Mouse (Mus musculus): ENCODE data around the gene Pcgf6. TPM values are rescaled to one million over a fixed set of nuclear protein-coding genes. Genes with fewer than 3 reads are reported as not detected.

Gene Pcgf6
- polyA plus RNA-seq, 1 experiment from 2014 or later: 36.7 TPM

GRCm38 (mm10) chr19:47019326-47019725, 31.4 kb downstream of the Pcgf6 start:
- 34% methylated on average over 6 of the region's 6 CpGs for WGBS
- no peak overlapping the region for H3K4me3 ChIP-seq
- H3K9me3 ChIP-seq: no peaks in the 10 kb centered on the region
- H3K27ac ChIP-seq: 0 out of 2 replicates have a peak overlapping the region, but pooled peaks have one; percentile 30
- H3K4me1 ChIP-seq: peaks cover 42% of the 10 kb centered on the region
- H3K36me3 ChIP-seq (replicated peaks): no peaks in the 10 kb centered on the region
- H3K27me3 ChIP-seq (ENCODE audit: poor library complexity, severe bottlenecking): peaks cover 42% of the 10 kb centered on the region
- DNase-seq (ENCODE audit: extremely low spot score, low spot score): no peak

GRCm38 (mm10) chr19:47018330-47018729, 32.4 kb downstream of the Pcgf6 start:
- Histone ChIP-seq H3K4me3 (peak overlapping the region; percentile 57; the same call in 1 of the 2 replicates), H3K36me3 (replicated peaks) (no peaks in the 10 kb centered on the region), H3K4me1 (peaks cover 51% of the 10 kb centered on the region), H3K9me3 (no peaks in the 10 kb centered on the region), H3K27ac (no peak overlapping the region; the same call in 1 of the 2 replicates), H3K27me3 (ENCODE audit: poor library complexity, severe bottlenecking) (peaks cover 52% of the 10 kb centered on the region)
- DNase-seq (ENCODE audit: extremely low spot score, low spot score): no peak
- 31% methylated on average over 2 of the region's 2 CpGs for WGBS

GRCm38 (mm10) chr19:47017831-47018230, 32.9 kb downstream of the Pcgf6 start:
- Histone ChIP-seq H3K4me3 (peak overlapping the region; percentile 57; the same call in 1 of the 2 replicates), H3K27me3 (ENCODE audit: poor library complexity, severe bottlenecking) (peaks cover 57% of the 10 kb centered on the region), H3K27ac (no peak overlapping the region; the same call in 1 of the 2 replicates), H3K36me3 (replicated peaks) (no peaks in the 10 kb centered on the region), H3K4me1 (peaks cover 51% of the 10 kb centered on the region), H3K9me3 (no peaks in the 10 kb centered on the region)
- DNase-seq (ENCODE audit: extremely low spot score, low spot score): no peak
- WGBS: 6% methylated on average over 3 of the region's 3 CpGs

DNA sequence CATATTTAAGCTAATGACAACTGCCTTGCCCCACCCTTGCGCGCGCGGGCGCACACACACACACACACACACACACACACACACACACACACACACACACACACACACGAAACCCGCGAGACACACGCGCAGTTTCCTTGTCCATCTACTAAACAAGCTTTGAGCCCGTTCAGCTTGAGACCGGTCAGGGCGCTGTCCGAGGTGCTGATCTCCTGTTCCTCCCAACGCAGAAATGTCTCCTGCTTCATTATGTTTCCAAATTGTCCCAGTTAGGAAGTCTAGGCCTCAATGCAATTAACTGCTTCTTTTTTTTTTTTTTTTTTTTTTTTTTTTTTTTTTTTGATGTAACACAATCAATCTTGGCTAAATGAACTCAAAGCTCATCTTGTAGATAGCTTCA, 34.2 kb downstream of the Pcgf6 start:
- peak; percentile 83 for DNase-seq (ENCODE audit: extremely low spot score, low spot score)
- Histone ChIP-seq H3K27me3 (ENCODE audit: poor library complexity, severe bottlenecking) (peaks cover 71% of the 10 kb centered on the region), H3K4me3 (peak overlapping the region; percentile 57; the same call in 1 of the 2 replicates), H3K36me3 (replicated peaks) (no peaks in the 10 kb centered on the region), H3K4me1 (peaks cover 51% of the 10 kb centered on the region), H3K27ac (no peak overlapping the region), H3K9me3 (no peaks in the 10 kb centered on the region)
- under 1% methylated on average over 14 of the region's 15 CpGs for WGBS

DNA sequence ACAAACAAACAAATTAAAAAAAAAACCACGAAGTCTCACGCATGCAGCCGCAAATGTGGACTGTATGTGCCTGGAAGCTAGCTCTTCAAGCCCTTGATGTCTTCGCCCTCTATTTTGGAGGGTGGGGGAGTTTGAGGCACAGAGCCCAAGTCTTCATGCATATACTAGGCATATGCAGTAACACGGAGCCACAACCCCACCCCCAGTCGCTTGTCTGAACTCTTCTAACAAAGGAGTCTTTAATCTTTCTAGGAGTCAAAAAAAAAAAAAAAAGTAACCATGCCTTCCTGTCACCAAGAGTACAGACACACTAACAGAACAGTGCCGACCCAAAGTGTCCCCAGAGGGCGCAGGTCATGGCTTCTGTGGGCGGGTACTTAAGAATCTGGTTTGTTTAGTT, 34.7 kb downstream of the Pcgf6 start:
- WGBS: 3% methylated on average over 9 of the region's 9 CpGs
- Histone ChIP-seq H3K4me1 (peaks cover 51% of the 10 kb centered on the region), H3K27me3 (ENCODE audit: poor library complexity, severe bottlenecking) (peaks cover 72% of the 10 kb centered on the region), H3K36me3 (replicated peaks) (no peaks in the 10 kb centered on the region), H3K4me3 (peak overlapping the region; percentile 57), H3K9me3 (no peaks in the 10 kb centered on the region), H3K27ac (no peak overlapping the region)
- no peak for DNase-seq (ENCODE audit: extremely low spot score, low spot score)

DNA sequence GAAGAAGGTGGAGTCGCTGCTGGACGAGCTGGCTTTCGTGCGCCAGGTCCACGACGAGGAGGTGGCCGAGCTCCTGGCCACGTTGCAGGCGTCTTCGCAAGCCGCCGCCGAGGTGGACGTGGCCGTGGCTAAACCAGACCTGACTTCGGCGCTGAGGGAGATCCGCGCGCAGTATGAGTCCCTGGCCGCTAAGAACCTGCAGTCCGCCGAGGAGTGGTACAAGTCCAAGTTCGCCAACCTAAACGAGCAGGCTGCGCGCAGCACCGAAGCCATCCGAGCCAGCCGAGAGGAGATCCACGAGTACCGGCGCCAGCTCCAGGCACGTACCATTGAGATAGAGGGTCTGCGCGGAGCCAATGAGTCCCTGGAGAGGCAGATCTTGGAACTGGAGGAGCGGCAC, 35.3 kb downstream of the Pcgf6 start:
- under 1% methylated on average over 37 of the region's 37 CpGs for WGBS
- peaks cover 72% of the 10 kb centered on the region for H3K27me3 ChIP-seq (ENCODE audit: poor library complexity, severe bottlenecking)
- H3K4me1 ChIP-seq: peaks cover 51% of the 10 kb centered on the region
- H3K4me3 ChIP-seq: peak overlapping the region; percentile 57
- H3K27ac ChIP-seq: no peak overlapping the region
- DNase-seq (ENCODE audit: extremely low spot score, low spot score): peak; percentile 32
- no peaks in the 10 kb centered on the region for H3K9me3 ChIP-seq
- no peaks in the 10 kb centered on the region for H3K36me3 ChIP-seq (replicated peaks)

DNA sequence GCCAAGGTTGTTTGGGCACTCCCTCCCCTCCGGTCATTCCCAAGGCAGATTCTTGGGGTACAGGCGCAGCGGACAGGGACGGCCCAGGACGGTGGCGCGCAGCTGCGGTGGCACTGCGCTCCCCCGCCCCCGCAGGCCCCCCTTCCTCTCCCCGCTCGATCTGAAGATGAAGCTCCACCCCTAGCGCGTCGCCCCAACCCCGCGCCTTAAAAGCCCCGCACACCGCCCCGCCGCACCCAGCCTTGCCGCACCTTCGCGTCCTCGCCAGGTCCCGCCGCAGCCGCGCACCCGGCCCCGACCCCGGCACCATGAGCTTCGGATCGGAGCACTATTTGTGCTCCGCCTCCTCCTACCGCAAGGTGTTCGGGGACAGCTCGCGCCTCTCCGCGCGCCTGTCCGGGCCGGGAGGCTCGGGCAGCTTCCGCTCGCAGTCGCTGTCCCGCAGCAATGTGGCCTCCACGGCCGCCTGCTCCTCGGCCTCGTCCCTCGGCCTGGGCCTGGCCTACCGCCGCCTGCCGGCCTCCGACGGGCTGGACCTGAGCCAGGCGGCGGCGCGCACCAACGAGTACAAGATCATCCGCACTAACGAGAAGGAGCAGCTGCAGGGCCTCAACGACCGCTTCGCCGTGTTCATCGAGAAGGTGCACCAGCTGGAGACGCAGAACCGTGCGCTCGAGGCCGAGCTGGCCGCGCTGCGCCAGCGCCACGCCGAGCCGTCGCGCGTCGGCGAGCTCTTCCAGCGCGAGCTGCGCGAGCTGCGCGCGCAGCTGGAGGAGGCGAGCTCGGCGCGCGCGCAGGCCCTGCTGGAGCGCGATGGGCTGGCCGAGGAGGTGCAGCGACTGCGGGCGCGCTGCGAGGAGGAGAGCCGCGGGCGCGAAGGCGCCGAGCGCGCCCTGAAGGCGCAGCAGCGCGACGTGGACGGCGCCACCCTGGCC, 36.0 kb downstream of the Pcgf6 start, which contains the start of the genes Ina and Nt5c2:
Ina (plus strand) TSS at position 252 of the 935 bp plus-strand sequence.
Nt5c2 (minus strand) TSS at position 707 of the 935 bp plus-strand sequence.
- H3K27me3 ChIP-seq (ENCODE audit: poor library complexity, severe bottlenecking): peaks cover 72% of the 10 kb centered on the region

GRCm38 (mm10) chr19:47014159-47014446, 36.6 kb downstream of the Pcgf6 start:
- H3K36me3 ChIP-seq (replicated peaks): no peaks in the 10 kb centered on the region
- peaks cover 68% of the 10 kb centered on the region for H3K27me3 ChIP-seq (ENCODE audit: poor library complexity, severe bottlenecking)
- no peaks in the 10 kb centered on the region for H3K9me3 ChIP-seq
- H3K27ac ChIP-seq: peak overlapping the region; percentile 52; the same call in 1 of the 2 replicates
- no peak for DNase-seq (ENCODE audit: extremely low spot score, low spot score)
- WGBS: under 1% methylated on average over 11 of the region's 11 CpGs
- peak overlapping the region; percentile 57 for H3K4me3 ChIP-seq
- H3K4me1 ChIP-seq: peaks cover 43% of the 10 kb centered on the region

More for the DNA sequence above, 36.0 kb downstream of the Pcgf6 start, which contains the start of the genes Ina and Nt5c2:
- peak; percentile 29 for DNase-seq (ENCODE audit: extremely low spot score, low spot score)
- no peaks in the 10 kb centered on the region for H3K9me3 ChIP-seq
- peak within 1 kb of the TSS; percentile 54 for H3K27ac ChIP-seq
- H3K4me3 ChIP-seq: peak within 1 kb of the TSS; percentile 57
- H3K36me3 ChIP-seq (replicated peaks): no peaks in the 10 kb centered on the region
- WGBS: under 1% methylated on average over 123 of the region's 124 CpGs
- peaks cover 49% of the 10 kb centered on the region for H3K4me1 ChIP-seq

DNA sequence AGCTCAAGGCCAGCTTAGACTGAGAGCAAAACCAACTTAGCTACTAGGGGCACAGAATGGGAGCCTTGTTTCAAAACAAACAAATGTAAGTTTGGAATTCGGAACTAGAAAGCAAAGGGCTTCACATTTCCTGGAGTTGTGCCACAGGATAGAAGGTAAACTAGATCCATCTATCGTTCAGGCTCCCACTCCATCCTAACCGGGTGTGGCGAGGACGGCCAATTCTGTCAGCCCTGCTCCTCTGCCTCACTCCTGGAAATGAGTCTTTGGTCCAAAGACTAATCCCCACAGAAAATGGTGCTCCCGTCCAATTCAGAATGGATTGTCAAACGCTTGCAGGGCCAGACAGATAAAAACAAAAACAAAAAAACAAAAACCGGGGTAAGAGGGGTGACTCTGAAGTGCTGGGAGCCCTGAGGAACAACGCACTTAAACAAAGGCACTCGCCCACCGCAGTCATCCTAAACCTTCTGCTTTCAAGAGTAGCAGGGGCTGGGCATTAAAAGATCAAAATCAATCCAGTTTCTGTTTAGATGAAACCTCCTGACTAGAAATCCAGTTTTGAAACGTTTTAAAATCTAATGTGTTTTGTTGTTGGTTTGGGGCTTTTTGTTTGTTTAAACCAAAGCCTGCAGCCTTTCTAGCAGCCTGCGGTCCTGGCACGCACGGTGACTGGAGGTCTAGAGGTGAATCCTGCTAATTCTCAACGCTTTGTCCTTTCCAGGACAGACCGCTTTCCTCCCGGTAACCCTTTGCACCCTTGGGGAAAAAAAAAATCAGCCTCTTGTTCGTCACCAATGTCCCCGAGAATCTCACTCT, 37.2 kb downstream of the Pcgf6 start:
- WGBS: 10% methylated on average over 20 of the region's 20 CpGs
- no peak for DNase-seq (ENCODE audit: extremely low spot score, low spot score)
- Histone ChIP-seq H3K27me3 (ENCODE audit: poor library complexity, severe bottlenecking) (peaks cover 67% of the 10 kb centered on the region), H3K27ac (peak overlapping the region; percentile 52; the same call in 1 of the 2 replicates), H3K36me3 (replicated peaks) (no peaks in the 10 kb centered on the region), H3K9me3 (no peaks in the 10 kb centered on the region), H3K4me3 (peak overlapping the region; percentile 57), H3K4me1 (peaks cover 40% of the 10 kb centered on the region)

- H3K9me3 ChIP-seq: no peaks in the 10 kb centered on the region
- DNase-seq (ENCODE audit: extremely low spot score, low spot score): no peak
- H3K27me3 ChIP-seq (ENCODE audit: poor library complexity, severe bottlenecking): peaks cover 62% of the 10 kb centered on the region
- H3K27ac ChIP-seq: no peak overlapping the region
- WGBS: 92% methylated on average over 15 of the region's 15 CpGs
- H3K36me3 ChIP-seq (replicated peaks): no peaks in the 10 kb centered on the region
- H3K4me3 ChIP-seq: no peak overlapping the region
- H3K4me1 ChIP-seq: peaks cover 32% of the 10 kb centered on the region
Measured at GRCm38 (mm10) chr19:47012521-47013130, 38.1 kb downstream of the Pcgf6 start.

- Histone ChIP-seq H3K27me3 (ENCODE audit: poor library complexity, severe bottlenecking) (peaks cover 36% of the 10 kb centered on the region), H3K27ac (no peak overlapping the region), H3K36me3 (replicated peaks) (no peaks in the 10 kb centered on the region), H3K9me3 (no peaks in the 10 kb centered on the region), H3K4me3 (no peak overlapping the region), H3K4me1 (peaks cover 15% of the 10 kb centered on the region)
- DNase-seq (ENCODE audit: extremely low spot score, low spot score): no peak
- 94% methylated on average over 5 of the region's 5 CpGs for WGBS
Measured at GRCm38 (mm10) chr19:47009943-47010342, 40.8 kb downstream of the Pcgf6 start.

DNA sequence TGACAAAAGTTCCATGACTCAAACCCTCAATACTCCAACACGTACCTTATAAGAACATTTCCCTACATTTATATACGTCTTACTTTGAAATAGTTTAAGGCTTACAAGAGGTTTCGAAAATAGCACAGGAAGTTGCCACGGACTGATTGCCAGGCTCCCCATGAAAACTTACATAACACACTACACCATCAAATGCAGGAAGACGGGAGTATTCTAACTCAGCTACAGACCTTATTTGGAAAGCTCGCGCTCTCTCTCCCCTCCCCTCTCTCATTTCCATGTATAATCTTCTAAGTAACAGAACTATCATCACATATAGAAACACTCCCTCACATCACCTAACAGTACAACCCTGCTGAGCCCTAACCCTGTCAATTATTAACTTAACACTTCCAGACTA, 41.3 kb downstream of the Pcgf6 start:
- Histone ChIP-seq H3K4me1 (peaks cover 10% of the 10 kb centered on the region), H3K4me3 (no peak overlapping the region), H3K27me3 (ENCODE audit: poor library complexity, severe bottlenecking) (peaks cover 30% of the 10 kb centered on the region), H3K9me3 (no peaks in the 10 kb centered on the region), H3K27ac (no peak overlapping the region), H3K36me3 (replicated peaks) (no peaks in the 10 kb centered on the region)
- no peak for DNase-seq (ENCODE audit: extremely low spot score, low spot score)
- WGBS: 93% methylated on average over 7 of the region's 7 CpGs

Measured in forebrain, embryonic 10.5 days (tissue).